Mouse (Mus musculus): Measurements from ENCODE around the gene Ugt1a6a. TPM values are rescaled to one million over a fixed set of nuclear protein-coding genes. Genes with fewer than 3 reads are reported as not detected.

Gene Ugt1a6a
- total and polyA plus RNA-seq, 3 experiments, result not detected

DNA sequence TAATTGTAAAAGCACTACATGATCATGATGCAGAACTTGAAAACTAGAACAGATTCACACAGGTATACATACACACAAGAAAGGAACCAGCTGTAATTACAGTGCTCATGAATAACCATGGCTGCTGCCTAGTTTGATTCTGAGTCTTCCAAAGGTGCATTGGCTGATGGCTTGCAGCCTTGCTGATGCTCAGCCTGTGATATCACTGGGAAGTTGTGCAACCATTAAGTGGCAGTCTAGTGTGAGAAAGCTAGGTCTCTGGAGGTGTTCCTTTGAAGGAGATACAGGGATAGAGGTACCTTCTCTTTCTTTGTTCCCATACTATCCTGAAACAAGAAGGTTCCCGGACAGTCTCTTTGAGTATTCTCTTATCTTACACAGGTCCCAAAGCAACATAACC, 84.4 kb downstream of the Ugt1a6a start:
- Histone ChIP-seq H3K79me2 (ENCODE audit: control insufficient read depth, insufficient read depth, low read length, poor library complexity) (no peaks in the 10 kb centered on the region), H3K4me3 (ENCODE audit: control insufficient read depth in 1 of 2, insufficient read depth in 1 of 2, low read depth in 2 of 2, low read length in 2 of 2) (no peak overlapping the region), H3K36me3 (ENCODE audit: control insufficient read depth in 1 of 2, insufficient read depth in 2 of 2, low read length in 2 of 2) (no peaks in the 10 kb centered on the region), H3K4me1 (ENCODE audit: control insufficient read depth in 1 of 2, insufficient read depth in 2 of 2, low read length in 2 of 2) (no peaks in the 10 kb centered on the region), H3K27me3 (ENCODE audit: control insufficient read depth in 1 of 2, insufficient read depth in 2 of 2, low read length in 2 of 2) (no peaks in the 10 kb centered on the region), H3K9me3 (replicated peaks; ENCODE audit: insufficient read depth, low read length) (no peaks in the 10 kb centered on the region), H3K27ac (ENCODE audit: control insufficient read depth, low read depth, low read length) (no peak overlapping the region), H3K9ac (ENCODE audit: control insufficient read depth, low read depth, low read length, poor library complexity, severe bottlenecking) (no peak overlapping the region)
- no peak for DNase-seq (ENCODE audit: low read depth, low spot score)
- TF ChIP-seq TBP (IDR thresholded peaks at IDR 0.05; ENCODE audit: low read depth, low read length) (no peak), JUND (IDR thresholded peaks at IDR 0.05; ENCODE audit: low read depth, low read length) (no peak)

DNA sequence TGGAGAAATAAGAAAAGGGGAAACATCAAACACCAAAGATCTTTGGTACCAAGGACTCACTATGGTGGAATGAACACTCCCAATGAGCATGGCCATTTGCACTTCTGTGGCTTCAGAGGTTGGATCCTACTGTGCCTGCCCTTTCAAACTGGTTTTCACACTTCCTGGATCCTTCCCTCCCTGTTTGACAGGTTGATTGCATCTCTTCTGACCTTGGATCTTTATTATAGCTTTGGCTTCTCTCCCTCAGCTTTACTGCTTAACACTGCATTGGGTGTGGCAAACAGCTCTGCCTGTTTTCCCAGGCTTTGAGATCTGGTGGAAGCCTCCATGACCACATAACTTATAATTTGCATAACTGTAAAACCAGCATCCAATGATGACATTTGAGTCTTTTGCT, 85.7 kb downstream of the Ugt1a6a start:
- Histone ChIP-seq H3K9ac (ENCODE audit: control insufficient read depth, low read depth, low read length, poor library complexity, severe bottlenecking) (no peak overlapping the region), H3K36me3 (ENCODE audit: control insufficient read depth in 1 of 2, insufficient read depth in 2 of 2, low read length in 2 of 2) (no peaks in the 10 kb centered on the region), H3K79me2 (ENCODE audit: control insufficient read depth, insufficient read depth, low read length, poor library complexity) (no peaks in the 10 kb centered on the region), H3K27ac (ENCODE audit: control insufficient read depth, low read depth, low read length) (no peak overlapping the region), H3K4me3 (ENCODE audit: control insufficient read depth in 1 of 2, insufficient read depth in 1 of 2, low read depth in 2 of 2, low read length in 2 of 2) (no peak overlapping the region), H3K27me3 (ENCODE audit: control insufficient read depth in 1 of 2, insufficient read depth in 2 of 2, low read length in 2 of 2) (no peaks in the 10 kb centered on the region), H3K4me1 (ENCODE audit: control insufficient read depth in 1 of 2, insufficient read depth in 2 of 2, low read length in 2 of 2) (no peaks in the 10 kb centered on the region), H3K9me3 (replicated peaks; ENCODE audit: insufficient read depth, low read length) (no peaks in the 10 kb centered on the region)
- DNase-seq (ENCODE audit: low read depth, low spot score), result no peak
- TF ChIP-seq ETS1 (IDR thresholded peaks at IDR 0.05; ENCODE audit: low read depth, low read length) (no peak), MAX (IDR thresholded peaks at IDR 0.05; ENCODE audit: low read length) (no peak), NRF1 (IDR thresholded peaks at IDR 0.05; ENCODE audit: insufficient read depth, low read depth, low read length, poor library complexity, severe bottlenecking) (no peak), MEF2A (IDR thresholded peaks at IDR 0.05; ENCODE audit: extremely low read depth, insufficient replicate concordance, low read depth, low read length, poor library complexity, severe bottlenecking) (no peak), E2F4 (IDR thresholded peaks at IDR 0.05; ENCODE audit: borderline replicate concordance, low read depth, low read length) (no peak), MAZ (IDR thresholded peaks at IDR 0.05; ENCODE audit: low read depth, low read length) (no peak), ZC3H11A (IDR thresholded peaks at IDR 0.05; ENCODE audit: low read depth, low read length) (no peak), RAD21 (IDR thresholded peaks at IDR 0.05; ENCODE audit: low read depth, low read length) (no peak), UBTF (IDR thresholded peaks at IDR 0.05; ENCODE audit: borderline replicate concordance, insufficient read depth, low read depth, low read length) (no peak), NELFE (IDR thresholded peaks at IDR 0.05; ENCODE audit: low read depth, low read length) (no peak)

- DNase-seq (ENCODE audit: low read depth, low spot score), result no peak
- no peak for TF ChIP-seq MAFK (IDR thresholded peaks at IDR 0.05; ENCODE audit: borderline replicate concordance, low read depth, low read length)
- TF ChIP-seq E2F4 (IDR thresholded peaks at IDR 0.05; ENCODE audit: borderline replicate concordance, low read depth, low read length), result no peak
- TF ChIP-seq ETS1 (IDR thresholded peaks at IDR 0.05; ENCODE audit: low read depth, low read length), result no peak
- no peak for TF ChIP-seq GABPA (IDR thresholded peaks at IDR 0.05; ENCODE audit: low read depth, low read length)
- no peak for TF ChIP-seq BHLHE40 (IDR thresholded peaks at IDR 0.05; ENCODE audit: borderline replicate concordance, low read depth, low read length)
- no peak for TF ChIP-seq ELF1 (IDR thresholded peaks at IDR 0.05; ENCODE audit: low read depth, low read length)
- no peak for TF ChIP-seq KAT2A (conservative IDR thresholded peaks at IDR 0.05; ENCODE audit: low read depth, low read length)
- no peak for TF ChIP-seq ZNF384 (IDR thresholded peaks at IDR 0.05; ENCODE audit: low read depth, low read length)
- TF ChIP-seq TAL1 (IDR thresholded peaks at IDR 0.05; ENCODE audit: low read length), result no peak
- TF ChIP-seq NRF1 (IDR thresholded peaks at IDR 0.05; ENCODE audit: insufficient read depth, low read depth, low read length, poor library complexity, severe bottlenecking), result no peak
- TF ChIP-seq CHD2 (IDR thresholded peaks at IDR 0.05; ENCODE audit: low read length), result no peak
- no peak for TF ChIP-seq ZKSCAN1 (IDR thresholded peaks at IDR 0.05; ENCODE audit: low read depth, low read length)
- no peak for TF ChIP-seq POLR2AphosphoS2 (IDR thresholded peaks at IDR 0.05; ENCODE audit: low read length)
- TF ChIP-seq ZMIZ1 (IDR thresholded peaks at IDR 0.05; ENCODE audit: low read depth, low read length), result no peak
- H3K27me3 ChIP-seq (ENCODE audit: control insufficient read depth in 1 of 2, insufficient read depth in 2 of 2, low read length in 2 of 2), result no peaks in the 10 kb centered on the region
- H3K9me3 ChIP-seq (replicated peaks; ENCODE audit: insufficient read depth, low read length), result no peaks in the 10 kb centered on the region
- no peak overlapping the region for H3K9ac ChIP-seq (ENCODE audit: control insufficient read depth, low read depth, low read length, poor library complexity, severe bottlenecking)
- no peak overlapping the region for H3K4me3 ChIP-seq (ENCODE audit: control insufficient read depth in 1 of 2, insufficient read depth in 1 of 2, low read depth in 2 of 2, low read length in 2 of 2)
- H3K27ac ChIP-seq (ENCODE audit: control insufficient read depth, low read depth, low read length), result no peak overlapping the region
- H3K4me1 ChIP-seq (ENCODE audit: control insufficient read depth in 1 of 2, insufficient read depth in 2 of 2, low read length in 2 of 2), result no peaks in the 10 kb centered on the region
- no peaks in the 10 kb centered on the region for H3K36me3 ChIP-seq (ENCODE audit: control insufficient read depth in 1 of 2, insufficient read depth in 2 of 2, low read length in 2 of 2)
- H3K79me2 ChIP-seq (ENCODE audit: control insufficient read depth, insufficient read depth, low read length, poor library complexity), result no peaks in the 10 kb centered on the region
Measured at GRCm38 (mm10) chr1:88222216-88222615, 87.6 kb downstream of the Ugt1a6a start.
